Mouse (Mus musculus): ENCODE data around the gene Coa3.

GRCm38 (mm10) chr11:101324763-101325162 lies 45.8 kb upstream of the Coa3 start, which contains the start of gene Aoc2:
- TF ChIP-seq TAL1 (IDR thresholded peaks at IDR 0.05; ENCODE audit: low read length), result no peak
- no peak for TF ChIP-seq EP300 (IDR thresholded peaks at IDR 0.05; ENCODE audit: low read depth in 1 of 2, low read length in 2 of 2)
- no peak for TF ChIP-seq NRF1 (IDR thresholded peaks at IDR 0.05; ENCODE audit: insufficient read depth, low read depth, low read length, poor library complexity, severe bottlenecking)
- no peak for TF ChIP-seq USF1 (IDR thresholded peaks at IDR 0.05; ENCODE audit: low read depth, low read length)

Data from MEL (cell line).